Mouse (Mus musculus) heart, adult 2 months (tissue): ENCODE measurements around the gene Smtn.

Experiments
- CTCF ChIP-seq: fragments of 200-600 bp; IDR thresholded peaks from 2 replicates; pipeline ENCODE4 v1.8.1; 2022; ENCODE audit warnings: antibody characterized with exemption, mild to moderate bottlenecking, moderate library complexity
- POLR2A ChIP-seq: fragments of 200-500 bp; IDR thresholded peaks from 2 replicates; pipeline ENCODE4 v1.6.1; 2011; ENCODE audit warnings: mild to moderate bottlenecking, low read depth, low read length, control low read depth; ENCODE audit not compliant: insufficient read depth

GRCm38 (mm10) chr11:3514529-3515054, 25.8 kb downstream of the Smtn start, which contains the start of gene Selenom:
- TF ChIP-seq CTCF (peak; percentile 99), POLR2A (peak; percentile 91)
